Mouse (Mus musculus): ENCODE data around the gene Zbtb42. TPM values are rescaled to one million over a fixed set of nuclear protein-coding genes. Genes with fewer than 3 reads are reported as not detected.

The Zbtb42 gene
- total and polyA plus RNA-seq, 3 experiments, result 7.6 to 11.4 TPM; not detected in 1

DNA sequence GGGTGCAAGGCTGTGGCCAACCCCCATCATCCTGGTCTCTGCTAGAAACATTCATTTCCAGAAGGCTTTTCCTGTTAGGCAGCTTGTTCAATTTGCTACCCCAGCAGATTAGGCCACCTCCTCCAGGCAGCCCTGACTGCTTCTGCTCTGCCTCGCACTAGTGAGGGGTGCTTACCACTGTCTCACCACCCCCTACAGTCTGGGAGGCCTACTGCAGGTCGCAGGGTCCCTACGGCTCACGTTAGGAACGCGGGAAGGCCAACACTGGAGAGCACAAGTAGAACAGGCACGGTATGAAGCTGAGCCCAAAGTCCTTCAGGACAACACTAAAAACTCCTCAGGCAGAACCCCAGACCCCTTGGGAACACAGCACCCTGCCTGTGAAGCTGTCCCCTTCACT is 6.7 kb upstream of the Zbtb42 start:
- H3K4me1 ChIP-seq (ENCODE audit: control insufficient read depth in 1 of 2, insufficient read depth in 2 of 2, low read length in 2 of 2), result peaks cover 4 to 30% of the 10 kb centered on the region in 2 experiments

DNA sequence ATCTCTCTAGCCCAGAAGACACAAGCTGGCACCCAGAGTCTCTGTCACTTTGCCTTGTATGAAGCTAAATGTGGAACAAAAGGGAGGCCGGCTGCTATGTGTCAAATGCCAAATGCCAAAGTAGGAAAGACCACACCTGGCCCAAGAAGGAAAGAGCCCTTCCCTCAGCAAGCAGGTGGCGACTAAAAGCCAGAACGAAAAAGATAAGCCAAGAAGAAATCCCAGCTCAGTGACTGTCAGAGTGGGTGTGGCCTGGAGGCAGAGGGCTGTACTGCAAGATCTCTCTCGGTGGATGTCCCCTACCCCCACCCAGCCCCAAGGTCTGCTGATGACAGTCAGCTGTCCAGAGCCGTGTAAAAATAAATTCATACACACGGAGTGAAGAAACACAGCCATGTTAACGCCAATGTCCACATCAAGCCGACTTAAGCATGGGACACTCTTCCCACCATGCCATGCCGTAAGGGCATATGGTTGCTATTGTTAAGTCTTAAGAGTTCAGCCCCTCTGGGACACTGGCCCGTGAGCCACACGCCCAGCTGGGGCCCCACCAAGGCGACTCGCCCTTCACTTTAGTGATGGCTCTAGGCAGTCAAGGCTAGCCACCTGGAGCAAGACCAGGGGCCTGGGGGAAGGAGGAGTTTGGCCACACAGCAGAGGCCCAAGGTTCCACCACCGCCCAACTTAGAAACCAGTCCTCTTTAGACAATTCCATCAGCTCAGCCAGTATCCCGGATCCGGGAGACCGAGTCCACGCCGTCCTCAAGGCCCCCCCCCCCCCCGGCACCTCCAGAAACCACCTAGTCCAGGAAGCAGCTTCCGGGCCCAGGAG is 5.7 kb upstream of the Zbtb42 start:
- no peaks in the 10 kb centered on the region for H3K9me3 ChIP-seq (replicated peaks; ENCODE audit: insufficient read depth, low read length)
- H3K4me1 ChIP-seq (ENCODE audit: control insufficient read depth in 1 of 2, insufficient read depth in 2 of 2, low read length in 2 of 2), result peaks cover 8 to 40% of the 10 kb centered on the region in 2 experiments
- peaks cover 66% of the 10 kb centered on the region for H3K79me2 ChIP-seq (ENCODE audit: control insufficient read depth, insufficient read depth, low read length, poor library complexity)
- peaks cover 20 to 21% of the 10 kb centered on the region in 2 experiments for H3K36me3 ChIP-seq (ENCODE audit: control insufficient read depth in 1 of 2, insufficient read depth in 2 of 2, low read length in 2 of 2)
- H3K27ac ChIP-seq (ENCODE audit: control insufficient read depth, low read depth, low read length), result peak overlapping the region; percentile 59
- peak; percentile 92 for DNase-seq (ENCODE audit: low read depth, low spot score)
- H3K4me3 ChIP-seq (ENCODE audit: control insufficient read depth in 1 of 2, insufficient read depth in 1 of 2, low read depth in 2 of 2, low read length in 2 of 2), result peak overlapping the region; percentile 84 to 92
- H3K27me3 ChIP-seq (ENCODE audit: control insufficient read depth in 1 of 2, insufficient read depth in 2 of 2, low read length in 2 of 2), result no peaks in the 10 kb centered on the region
- peak overlapping the region; percentile 86 for H3K9ac ChIP-seq (ENCODE audit: control insufficient read depth, low read depth, low read length, poor library complexity, severe bottlenecking)
- 0 out of 2 replicates have a peak, but pooled peaks have one; percentile 39 for TF ChIP-seq POLR2AphosphoS2 (IDR thresholded peaks at IDR 0.05; ENCODE audit: low read length)
- TF ChIP-seq MEF2A (IDR thresholded peaks at IDR 0.05; ENCODE audit: extremely low read depth, insufficient replicate concordance, low read depth, low read length, poor library complexity, severe bottlenecking), result no peak
- peak; percentile 6; the same call in 1 of the 2 replicates for TF ChIP-seq SMC3 (IDR thresholded peaks at IDR 0.05; ENCODE audit: low read depth, low read length)
- peak; percentile 61; the same call in 1 of the 2 replicates for TF ChIP-seq MYC (IDR thresholded peaks at IDR 0.05; ENCODE audit: low read depth, low read length)
- TF ChIP-seq POLR2AphosphoS5 (IDR thresholded peaks at IDR 0.05; ENCODE audit: borderline replicate concordance, low read depth, low read length), result no peak
- peak; percentile 100 for TF ChIP-seq SIN3A (IDR thresholded peaks at IDR 0.05; ENCODE audit: low read length)
- TF ChIP-seq MAX (IDR thresholded peaks at IDR 0.05; ENCODE audit: low read length), result peak; percentile 67; the same call in 1 of the 2 replicates
- peak; percentile 46; the same call in 1 of the 2 replicates for TF ChIP-seq TCF12 (IDR thresholded peaks at IDR 0.05; ENCODE audit: low read depth, low read length)
- TF ChIP-seq MXI1 (IDR thresholded peaks at IDR 0.05; ENCODE audit: low read depth, low read length), result peak; percentile 93
- no peak for TF ChIP-seq ZKSCAN1 (IDR thresholded peaks at IDR 0.05; ENCODE audit: low read depth, low read length)
- no peak for TF ChIP-seq KAT2A (conservative IDR thresholded peaks at IDR 0.05; ENCODE audit: low read depth, low read length)
- no peak for TF ChIP-seq MYB (IDR thresholded peaks at IDR 0.05; ENCODE audit: low read depth, low read length)
- no peak for TF ChIP-seq ZC3H11A (IDR thresholded peaks at IDR 0.05; ENCODE audit: low read depth, low read length)
- TF ChIP-seq RCOR1 (IDR thresholded peaks at IDR 0.05; ENCODE audit: low read depth, low read length), result peak; percentile 67; the same call in 1 of the 2 replicates
- TF ChIP-seq ELF1 (IDR thresholded peaks at IDR 0.05; ENCODE audit: low read depth, low read length), result peak; percentile 32; the same call in 1 of the 2 replicates
- TF ChIP-seq CTCF (IDR thresholded peaks at IDR 0.05 in 2 of 3, conservative IDR thresholded peaks at IDR 0.05 in 1 of 3; ENCODE audit: control insufficient read depth in 1 of 3, insufficient read depth in 1 of 3, low read depth in 2 of 3, low read length in 3 of 3, poor library complexity in 1 of 3, severe bottlenecking in 1 of 3), result 0 out of 6 replicates have a peak, but pooled peaks of 1 of the 3 experiments have one; percentile 8
- TF ChIP-seq MAFK (IDR thresholded peaks at IDR 0.05; ENCODE audit: borderline replicate concordance, low read depth, low read length), result no peak
- TF ChIP-seq E2F4 (IDR thresholded peaks at IDR 0.05; ENCODE audit: borderline replicate concordance, low read depth, low read length), result no peak
- no peak for TF ChIP-seq CHD2 (IDR thresholded peaks at IDR 0.05; ENCODE audit: low read length)
- no peak for TF ChIP-seq UBTF (IDR thresholded peaks at IDR 0.05; ENCODE audit: borderline replicate concordance, insufficient read depth, low read depth, low read length)
- TF ChIP-seq CHD1 (IDR thresholded peaks at IDR 0.05; ENCODE audit: low read depth, low read length), result peak; percentile 58; the same call in 1 of the 2 replicates
- TF ChIP-seq GABPA (IDR thresholded peaks at IDR 0.05; ENCODE audit: low read depth, low read length), result no peak
- TF ChIP-seq ZMIZ1 (IDR thresholded peaks at IDR 0.05; ENCODE audit: low read depth, low read length), result no peak
- TF ChIP-seq POLR2A (IDR thresholded peaks at IDR 0.05; ENCODE audit: control insufficient read depth in 1 of 2, insufficient read depth in 1 of 2, low read depth in 1 of 2, low read length in 2 of 2, poor library complexity in 1 of 2), result peak in 1 of 2 experiments; percentile 39; a peak in 1 of 4 replicates
- TF ChIP-seq USF1 (IDR thresholded peaks at IDR 0.05; ENCODE audit: low read depth, low read length), result peak; percentile 15; the same call in 1 of the 2 replicates
- TF ChIP-seq BHLHE40 (IDR thresholded peaks at IDR 0.05; ENCODE audit: borderline replicate concordance, low read depth, low read length), result no peak
- no peak for TF ChIP-seq NELFE (IDR thresholded peaks at IDR 0.05; ENCODE audit: low read depth, low read length)
- no peak for TF ChIP-seq JUND (IDR thresholded peaks at IDR 0.05; ENCODE audit: low read depth, low read length)

More for the DNA sequence above, 6.7 kb upstream of the Zbtb42 start:
- DNase-seq (ENCODE audit: low read depth, low spot score), result peak; percentile 72
- no peak for TF ChIP-seq NRF1 (IDR thresholded peaks at IDR 0.05; ENCODE audit: insufficient read depth, low read depth, low read length, poor library complexity, severe bottlenecking)
- peak in 2 of 3 experiments; percentile 42 to 48; a peak in 4 of 6 replicates for TF ChIP-seq CTCF (IDR thresholded peaks at IDR 0.05 in 2 of 3, conservative IDR thresholded peaks at IDR 0.05 in 1 of 3; ENCODE audit: control insufficient read depth in 1 of 3, insufficient read depth in 1 of 3, low read depth in 2 of 3, low read length in 3 of 3, poor library complexity in 1 of 3, severe bottlenecking in 1 of 3)
- H3K27ac ChIP-seq (ENCODE audit: control insufficient read depth, low read depth, low read length), result no peak overlapping the region
- peaks cover 12 to 23% of the 10 kb centered on the region in 2 experiments for H3K36me3 ChIP-seq (ENCODE audit: control insufficient read depth in 1 of 2, insufficient read depth in 2 of 2, low read length in 2 of 2)
- H3K4me3 ChIP-seq (ENCODE audit: control insufficient read depth in 1 of 2, insufficient read depth in 1 of 2, low read depth in 2 of 2, low read length in 2 of 2), result no peak overlapping the region
- H3K27me3 ChIP-seq (ENCODE audit: control insufficient read depth in 1 of 2, insufficient read depth in 2 of 2, low read length in 2 of 2), result no peaks in the 10 kb centered on the region
- peaks cover 72% of the 10 kb centered on the region for H3K79me2 ChIP-seq (ENCODE audit: control insufficient read depth, insufficient read depth, low read length, poor library complexity)
- H3K9ac ChIP-seq (ENCODE audit: control insufficient read depth, low read depth, low read length, poor library complexity, severe bottlenecking), result no peak overlapping the region; the same call in 1 of the 2 replicates
- no peaks in the 10 kb centered on the region for H3K9me3 ChIP-seq (replicated peaks; ENCODE audit: insufficient read depth, low read length)
